Mouse (Mus musculus) cerebellum, adult 2 months (tissue): ENCODE results near the gene Crlf3.

Source experiments
- CTCF ChIP-seq: fragments of 200-500 bp; IDR thresholded peaks from 2 replicates; pipeline ENCODE4 v1.5.1; 2011; ENCODE audit warnings: low read depth, mild to moderate bottlenecking, control low read depth, low read length, moderate library complexity, borderline replicate concordance; ENCODE audit not compliant: insufficient read depth
- POLR2A ChIP-seq: fragments of 200-500 bp; IDR thresholded peaks from 2 replicates; pipeline ENCODE4 v1.6.1; 2011; ENCODE audit warnings: low read length, control low read depth, borderline replicate concordance; ENCODE audit not compliant: insufficient read depth

DNA sequence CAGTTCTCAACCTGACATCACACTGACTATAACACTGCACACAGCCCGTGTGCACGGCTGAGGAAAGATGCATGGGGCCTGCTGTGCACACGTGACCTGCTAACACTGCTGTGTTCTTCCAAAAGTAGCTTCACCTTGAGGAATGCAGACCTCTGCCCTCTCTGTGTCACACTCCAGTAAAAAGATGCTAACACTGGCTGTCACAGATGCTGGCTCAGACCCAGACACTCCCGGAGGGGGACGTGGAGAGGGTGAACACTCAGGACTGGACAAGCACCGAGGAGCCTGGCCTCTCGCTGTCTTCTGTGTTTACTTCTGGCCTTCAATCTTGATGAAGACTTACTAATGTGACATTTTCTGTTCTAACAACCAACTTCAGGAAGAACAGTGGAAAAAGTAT lies 33.9 kb downstream of the Crlf3 start:
- TF ChIP-seq CTCF: no peak
- no peak for TF ChIP-seq POLR2A
